Mouse (Mus musculus) forelimb bud, embryonic 11.5 days (tissue): ENCODE data around the gene Eng.

Experiments
- DNase-seq: peaks from one replicate; pipeline ENCODE4 v3.0.0-alpha.2; 2012; ENCODE audit warnings: low read depth, low spot score

Eng gene

DNA sequence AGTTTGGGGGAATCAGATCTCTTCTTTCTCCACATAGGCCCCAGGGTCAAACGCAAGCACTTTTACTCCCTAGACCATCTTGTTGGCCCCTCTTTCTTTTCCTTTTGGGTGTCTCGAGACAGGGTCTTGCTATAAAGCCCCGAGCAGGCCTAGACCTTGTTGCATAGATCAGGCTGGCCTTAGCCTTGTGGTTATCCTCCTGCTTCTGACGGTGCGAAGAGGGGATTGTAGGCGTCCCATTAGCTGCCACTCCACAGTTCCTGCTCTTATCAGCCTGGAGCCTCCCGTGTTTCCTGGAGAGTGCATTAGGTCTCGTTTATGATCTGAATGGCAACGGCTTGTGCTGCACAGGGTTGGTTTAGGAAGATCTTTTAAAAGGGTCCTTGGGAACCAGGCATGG, 2.3 kb upstream of the Eng start:
- DNase-seq = no peak

DNA sequence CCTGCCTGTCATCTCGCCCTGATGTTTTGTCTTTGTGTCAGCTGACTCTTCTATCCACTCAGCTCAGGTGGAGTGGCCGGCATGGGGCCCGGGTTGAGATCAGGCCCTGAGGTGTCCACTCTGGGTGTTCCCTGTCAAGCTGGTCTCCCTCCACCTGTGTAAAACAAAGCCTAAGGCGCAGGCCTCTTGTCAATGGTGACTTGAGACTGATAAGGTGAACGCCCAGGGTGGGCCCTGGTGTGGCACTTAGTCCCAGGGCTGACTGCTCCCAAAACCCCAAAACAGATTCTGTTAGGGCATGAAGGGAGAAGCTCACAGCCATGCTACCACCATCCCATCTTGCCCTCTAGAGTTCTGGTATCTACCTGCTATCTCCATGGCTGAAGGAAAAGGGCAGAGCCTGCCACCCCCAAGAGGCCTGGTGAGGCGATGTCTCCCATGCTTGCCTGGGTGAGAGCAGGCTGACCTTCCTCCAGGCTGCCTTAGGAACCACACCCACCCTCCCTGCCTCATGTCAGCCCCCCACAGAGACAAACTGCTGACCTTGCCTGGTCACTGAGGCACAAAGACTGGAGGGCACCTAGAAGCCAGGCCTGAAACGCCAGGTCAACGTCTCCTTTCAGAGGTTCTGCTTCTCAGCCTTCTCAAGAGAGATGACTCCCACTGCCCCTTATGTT, 1.5 kb upstream of the Eng start:
- no peak for DNase-seq

DNA sequence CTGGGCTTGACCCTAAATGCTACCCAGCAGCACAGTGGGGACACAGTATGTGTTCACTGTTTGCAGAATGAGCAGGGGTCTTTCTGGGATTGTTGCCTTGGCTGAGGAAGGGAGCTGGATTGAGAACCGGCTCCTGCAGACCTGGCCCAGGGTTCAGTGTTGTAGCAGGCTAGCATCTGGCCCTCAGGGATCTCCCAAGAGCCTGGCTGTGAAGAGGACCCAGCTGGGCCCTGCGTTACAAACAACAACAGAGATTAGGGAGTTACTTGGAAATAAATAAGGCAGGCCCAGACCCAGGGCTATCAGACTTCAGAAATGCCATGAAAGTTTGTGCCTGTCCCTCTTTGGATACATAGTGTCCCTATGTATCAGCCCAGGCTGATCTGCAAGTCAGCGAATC, 748 bp upstream of the Eng start:
- DNase-seq = no peak

DNA sequence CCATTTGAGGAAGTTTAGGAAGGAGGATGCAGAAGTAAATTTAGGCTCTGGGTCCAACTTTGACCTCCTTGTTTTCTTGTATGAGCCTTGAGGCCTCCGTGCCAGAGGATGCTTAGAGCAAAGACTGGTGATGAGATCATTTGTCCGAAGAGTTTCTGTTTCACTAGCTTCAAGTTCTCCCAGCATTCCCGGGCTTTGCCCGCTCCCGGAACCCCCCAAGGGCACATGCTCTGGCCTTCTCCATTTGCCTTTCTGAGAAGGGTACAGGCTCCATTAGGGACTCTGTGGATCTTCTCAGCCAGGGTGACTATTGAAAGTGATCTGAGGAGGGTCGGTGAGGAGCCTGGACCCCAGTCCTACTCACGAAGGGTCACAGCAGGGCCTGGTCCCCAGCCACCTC, 971 bp downstream of the Eng start:
- DNase-seq = no peak

DNA sequence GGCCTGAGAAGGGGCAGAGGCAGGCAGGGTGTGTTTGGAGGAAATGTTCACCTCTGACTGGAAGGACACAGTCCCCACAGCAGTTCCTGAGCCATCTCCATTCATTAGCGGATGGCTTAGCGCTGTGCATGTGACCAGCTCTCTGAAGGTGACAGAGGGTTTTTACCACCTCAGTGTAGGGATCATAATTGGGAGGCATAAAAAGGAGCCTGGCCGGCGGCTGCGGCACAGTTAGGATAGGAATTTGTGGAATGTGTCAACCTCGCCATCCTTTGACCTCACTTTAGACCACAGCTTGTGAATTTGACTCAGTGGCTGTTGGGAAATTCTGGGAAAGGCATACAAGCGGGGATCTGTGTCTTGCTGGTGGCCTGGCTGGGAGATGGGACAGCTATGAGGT, 7.4 kb downstream of the Eng start:
- peak; percentile 54 for DNase-seq

DNA sequence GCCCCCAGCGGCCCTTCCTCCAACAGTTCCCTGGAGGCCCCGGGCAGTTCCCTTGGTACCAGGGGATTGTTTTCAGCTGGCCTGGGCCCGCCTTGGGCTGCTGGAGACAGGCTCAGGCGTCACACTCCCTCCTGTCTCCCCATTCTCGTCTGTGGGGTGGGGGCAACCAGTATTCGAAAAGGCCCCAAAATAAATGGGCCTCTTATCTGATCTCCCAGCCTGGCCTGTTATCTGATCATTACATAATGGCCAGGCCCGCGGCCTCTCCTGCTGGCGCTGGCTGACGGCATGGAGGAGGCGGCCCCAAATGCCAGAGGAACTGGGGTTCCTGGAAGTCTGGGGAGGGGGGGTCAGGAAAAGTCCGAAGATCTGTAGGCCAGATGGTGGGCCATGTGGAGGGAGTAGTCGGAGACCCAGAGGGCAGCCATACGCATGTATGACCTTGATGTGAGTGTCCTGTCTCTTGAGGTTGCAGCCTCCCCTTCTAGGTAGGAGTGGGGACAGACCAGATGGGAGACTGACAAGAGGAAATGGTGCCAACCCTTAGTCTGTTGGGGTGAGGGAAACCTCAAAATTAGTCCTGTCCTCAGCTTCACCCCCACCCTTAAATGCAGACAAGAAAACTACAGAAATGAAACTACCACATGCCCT, 8.5 kb downstream of the Eng start:
- no peak for DNase-seq

DNA sequence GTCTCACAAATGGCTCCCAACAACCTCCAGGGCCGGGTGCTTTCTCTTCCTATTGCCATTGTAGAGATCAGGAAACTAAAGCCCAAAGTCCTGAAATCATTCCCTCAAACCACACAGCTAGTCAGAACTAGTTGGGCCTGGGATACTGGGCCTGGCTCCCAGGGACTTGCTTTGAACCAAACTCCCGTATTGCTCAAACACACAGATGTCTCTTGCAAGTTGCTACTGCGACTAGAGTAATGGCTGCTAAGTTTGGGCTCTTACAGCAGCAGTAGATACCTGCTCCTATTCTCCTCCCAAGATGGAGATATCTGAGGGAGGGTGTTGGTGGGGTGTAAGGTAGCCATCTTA, 9.0 kb downstream of the Eng start:
- DNase-seq = no peak

DNA sequence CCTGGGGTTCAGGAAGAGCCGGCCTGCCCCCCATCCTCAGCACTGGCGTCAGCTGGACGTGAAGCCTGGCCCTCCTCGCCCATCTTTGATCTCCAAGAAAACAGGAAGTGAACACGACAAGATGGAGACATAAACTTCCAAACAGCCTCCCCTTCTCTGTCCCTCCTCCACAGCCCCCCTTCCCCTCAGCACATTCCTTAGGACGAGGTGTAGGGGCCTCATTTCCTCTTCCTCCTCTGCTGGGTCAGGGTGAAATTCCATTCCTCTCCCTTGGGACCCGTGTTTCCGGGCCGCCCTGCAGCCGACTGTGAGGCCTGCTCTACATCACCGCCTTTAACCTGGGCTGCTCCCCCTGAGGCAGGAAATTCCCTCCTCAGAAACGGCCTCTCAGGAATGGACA, 9.4 kb downstream of the Eng start:
- DNase-seq = peak; percentile 85

DNA sequence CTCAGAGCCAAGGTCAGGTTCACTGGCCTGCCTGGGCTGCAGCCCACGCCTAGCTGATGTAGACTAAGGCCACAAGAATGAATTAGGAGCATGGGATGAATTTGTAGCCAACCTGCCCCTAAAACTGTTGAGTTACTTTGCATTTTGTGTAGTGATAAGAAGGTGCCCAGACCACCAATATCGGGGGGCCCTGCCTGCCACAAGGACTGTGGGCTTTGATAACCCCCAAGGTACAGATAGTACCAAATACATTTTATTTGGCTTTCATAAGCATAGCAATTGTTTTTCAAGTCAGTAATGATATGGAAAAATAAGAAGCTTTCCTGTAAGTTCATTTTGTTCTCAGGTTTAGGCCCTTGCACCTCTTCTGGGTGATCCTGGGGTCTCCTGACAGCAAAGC, 12.5 kb downstream of the Eng start:
- no peak for DNase-seq

DNA sequence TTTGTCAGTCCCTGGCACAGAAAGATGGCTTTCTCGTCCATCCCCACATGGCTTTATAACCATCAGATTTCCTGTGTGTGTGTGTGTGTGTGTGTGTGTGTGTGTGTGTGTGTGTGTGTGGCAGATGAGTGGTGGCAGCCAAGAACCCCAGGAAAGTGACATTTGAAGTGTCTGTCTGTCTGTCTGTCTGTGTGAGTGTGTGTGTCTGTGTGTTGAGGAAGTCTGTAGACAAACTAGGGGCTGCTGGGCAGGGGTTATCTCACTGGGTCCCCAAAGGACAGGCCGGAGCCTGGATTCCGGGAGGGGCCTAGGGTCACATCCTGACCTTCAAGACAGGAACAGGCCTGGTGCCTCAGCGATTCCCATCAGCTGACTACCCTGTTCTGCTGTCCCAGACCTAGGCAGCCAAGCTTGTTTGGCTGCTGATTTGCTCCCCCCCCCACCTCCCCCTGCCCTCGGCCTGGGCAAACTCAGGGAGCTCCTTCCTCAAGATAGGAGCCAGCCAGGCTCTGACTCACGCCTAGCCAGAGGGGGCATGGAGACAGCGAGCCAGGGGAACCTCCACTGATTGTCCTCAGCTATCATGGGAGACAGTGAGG, 15.2 kb downstream of the Eng start:
- DNase-seq = no peak

DNA sequence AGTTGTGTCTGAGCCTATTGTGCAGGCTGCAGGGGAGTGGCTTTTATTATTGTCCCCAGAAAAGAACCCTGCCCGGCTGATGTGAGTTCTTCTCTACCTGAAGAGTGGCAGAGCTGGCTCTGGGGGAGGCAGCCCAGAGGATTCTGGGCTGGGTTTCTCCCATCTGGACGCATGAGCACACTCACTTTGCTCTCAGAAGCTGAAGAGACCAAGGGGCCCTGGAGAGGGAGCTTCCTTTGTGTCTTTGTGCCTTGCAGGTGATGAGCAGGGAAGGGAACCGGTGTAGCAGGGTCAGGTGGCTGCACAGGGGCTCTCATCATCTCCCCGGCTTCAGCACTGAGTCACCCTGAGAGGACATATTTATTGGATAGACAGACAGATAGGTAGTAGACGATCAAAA, 15.9 kb downstream of the Eng start:
- DNase-seq = no peak

DNA sequence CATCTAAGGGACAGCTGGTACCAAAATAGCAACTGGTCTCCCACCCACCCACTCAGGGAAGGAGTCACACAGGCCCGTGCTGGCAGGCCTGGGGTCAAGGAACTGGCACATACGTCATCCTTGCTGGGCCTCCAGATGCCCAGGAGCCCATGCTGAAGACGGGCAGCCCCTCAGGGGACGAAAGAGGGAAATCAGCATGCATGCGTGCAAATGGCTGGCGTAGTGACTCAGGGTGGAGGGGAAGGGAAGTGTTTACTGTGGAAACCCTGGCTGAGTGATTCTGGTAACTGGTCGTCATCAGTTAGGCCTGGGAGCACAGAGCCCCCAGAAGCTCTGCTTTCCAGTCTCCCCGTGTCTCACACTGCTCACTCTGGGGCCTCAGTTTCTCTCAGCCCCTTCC, 18.9 kb downstream of the Eng start:
- no peak for DNase-seq

DNA sequence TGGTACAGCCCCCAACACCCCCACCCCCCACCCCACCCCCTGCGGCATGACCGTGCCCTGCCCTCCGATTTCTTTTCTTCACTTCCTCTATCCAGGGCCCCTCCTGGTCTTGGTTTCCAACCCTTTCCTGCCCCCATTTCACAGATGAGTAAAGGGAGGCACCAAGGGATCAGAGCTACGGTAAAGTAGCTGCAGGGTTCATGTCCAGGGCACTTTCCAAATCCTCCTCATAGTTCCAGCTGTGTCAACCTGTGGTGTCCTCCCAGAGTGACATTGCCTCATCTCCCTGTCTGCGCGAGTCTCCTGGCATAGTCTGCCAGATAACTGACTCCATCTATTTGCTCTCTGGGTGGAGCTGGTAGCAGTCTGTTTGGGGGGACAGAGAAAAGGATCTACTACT, 19.5 kb downstream of the Eng start:
- DNase-seq = no peak

DNA sequence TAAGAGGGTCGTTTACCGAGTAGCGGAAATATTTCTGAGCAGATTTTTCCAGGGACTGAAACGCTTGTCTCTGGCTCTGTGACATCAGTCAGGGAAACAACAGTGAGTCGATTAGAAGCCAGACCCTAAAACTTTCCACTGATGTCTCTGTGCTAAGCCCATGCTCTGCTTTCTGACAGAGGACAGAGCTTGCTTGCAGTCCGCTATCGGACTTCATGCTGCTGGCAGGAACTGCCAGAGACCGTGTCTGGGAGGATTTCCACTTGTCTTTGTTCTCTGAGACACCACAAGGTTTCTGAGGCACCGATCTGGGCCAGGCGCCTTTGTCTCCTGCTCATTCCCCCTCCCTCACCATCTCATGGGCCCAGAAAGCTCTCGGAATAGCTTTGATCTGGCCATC, 21.4 kb downstream of the Eng start:
- DNase-seq = no peak

DNA sequence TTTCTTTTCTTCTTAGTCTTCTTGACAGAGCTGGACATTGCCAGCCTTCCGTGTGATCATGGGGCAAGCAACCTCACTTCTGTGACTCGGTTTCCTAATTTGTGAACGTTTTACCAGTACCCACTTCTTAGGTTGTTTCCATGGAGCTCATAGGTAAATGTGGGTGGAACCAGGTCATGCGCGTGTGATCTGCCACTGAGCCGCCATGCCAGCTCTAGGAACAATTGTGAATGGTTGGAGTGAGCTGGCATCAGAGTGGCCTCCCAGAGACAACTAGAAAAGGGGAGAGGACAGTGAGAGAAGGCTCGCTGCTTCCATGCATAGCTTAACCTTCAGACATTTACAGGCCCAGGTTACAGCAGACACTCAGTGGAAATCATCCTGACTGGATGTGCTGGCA, 21.8 kb downstream of the Eng start:
- DNase-seq = no peak

DNA sequence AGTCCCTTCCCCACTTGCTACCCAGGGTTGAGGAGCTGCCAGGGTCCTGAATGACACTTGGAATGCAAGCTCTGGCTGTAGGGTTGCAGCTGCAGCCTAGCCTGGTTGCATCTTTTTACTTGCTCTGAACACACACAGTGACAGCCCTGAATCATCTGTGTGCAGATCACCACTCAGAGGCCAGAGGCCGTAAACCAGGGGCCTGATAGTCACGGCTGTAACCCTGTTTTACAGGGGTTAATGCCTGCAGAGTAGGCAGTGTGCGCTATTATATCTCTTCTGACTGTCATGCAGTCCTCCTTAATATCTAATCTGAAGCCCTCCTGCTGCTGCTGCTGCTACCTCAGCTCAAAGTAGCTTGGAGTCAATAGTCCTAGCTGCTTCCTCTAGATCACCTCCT, 23.5 kb downstream of the Eng start:
- DNase-seq = no peak

DNA sequence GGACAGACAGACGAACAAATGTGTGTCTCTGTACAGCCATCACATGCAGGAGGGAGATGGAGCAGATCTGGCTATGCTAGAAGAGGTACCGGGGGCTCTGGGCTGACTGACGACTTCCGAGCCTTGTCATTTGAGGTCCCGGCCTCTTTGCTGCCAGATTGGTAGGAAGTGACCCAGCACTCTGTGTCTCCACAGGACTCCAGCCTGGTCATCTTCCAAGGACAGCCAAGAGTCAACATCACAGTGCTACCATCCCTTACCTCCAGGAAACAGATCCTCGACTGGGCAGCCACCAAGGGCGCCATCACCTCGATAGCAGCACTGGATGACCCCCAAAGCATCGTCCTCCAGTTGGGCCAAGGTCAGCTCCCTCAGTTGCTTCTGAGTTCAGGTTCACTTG, 24.8 kb downstream of the Eng start:
- no peak for DNase-seq

DNA sequence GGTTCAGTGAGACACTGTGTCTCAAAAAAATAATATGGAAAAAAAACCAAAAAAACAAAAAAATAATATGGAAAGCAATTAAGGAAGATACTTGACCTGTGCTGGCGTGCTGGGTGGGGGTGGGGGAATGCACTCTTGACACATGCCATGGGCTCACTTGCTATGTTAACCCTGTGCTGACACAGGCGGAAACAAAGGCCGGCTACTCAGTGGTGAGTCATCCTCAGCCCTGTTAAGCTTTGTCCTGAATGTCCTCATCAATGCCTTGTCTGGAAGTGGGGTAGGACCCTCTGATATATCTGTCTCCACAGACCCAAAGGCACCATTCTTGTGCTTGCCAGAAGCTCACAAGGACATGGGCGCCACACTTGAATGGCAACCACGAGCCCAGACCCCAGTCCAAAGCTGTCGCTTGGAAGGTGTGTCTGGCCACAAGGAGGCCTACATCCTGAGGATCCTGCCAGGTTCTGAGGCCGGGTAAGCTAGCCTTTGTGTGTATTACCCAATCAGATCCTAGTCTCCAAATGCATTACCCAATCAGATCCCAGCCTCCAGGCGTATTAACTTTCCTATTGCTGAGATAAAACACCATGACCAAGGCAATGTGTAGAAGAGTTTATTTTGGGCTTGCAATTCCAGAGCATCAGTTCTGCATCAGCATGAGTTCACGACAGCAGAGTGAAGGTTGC, 25.7 kb downstream of the Eng start:
- DNase-seq = no peak

DNA sequence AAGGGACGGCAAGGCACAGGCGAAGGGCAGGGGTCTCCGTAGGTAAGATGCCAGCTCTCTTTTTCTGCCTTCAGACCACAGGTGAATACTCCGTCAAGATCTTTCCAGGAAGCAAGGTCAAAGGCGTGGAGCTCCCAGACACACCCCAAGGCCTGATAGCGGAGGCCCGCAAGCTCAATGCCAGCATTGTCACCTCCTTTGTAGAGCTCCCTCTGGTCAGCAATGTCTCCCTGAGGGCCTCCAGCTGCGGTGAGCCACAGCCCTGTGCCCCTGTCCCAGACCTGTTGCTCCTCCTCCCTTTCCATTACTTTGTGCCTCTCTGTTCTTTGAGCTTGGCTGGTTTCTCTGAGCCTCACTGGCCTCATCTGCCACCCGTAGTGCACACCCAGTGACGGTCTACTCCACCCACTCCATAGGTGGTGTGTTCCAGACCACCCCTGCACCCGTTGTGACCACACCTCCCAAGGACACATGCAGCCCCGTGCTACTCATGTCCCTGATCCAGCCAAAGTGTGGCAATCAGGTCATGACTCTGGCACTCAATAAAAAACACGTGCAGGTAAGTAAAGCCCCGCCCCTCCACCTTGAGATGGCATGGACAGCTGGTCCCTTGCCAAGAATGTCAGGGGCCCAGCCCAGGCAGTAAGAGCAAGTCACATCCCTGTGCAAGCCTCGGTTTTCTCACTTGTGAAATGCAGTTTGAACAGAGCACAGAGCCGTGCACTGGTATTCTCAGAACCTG, 27.0 kb downstream of the Eng start:
- DNase-seq = no peak

DNA sequence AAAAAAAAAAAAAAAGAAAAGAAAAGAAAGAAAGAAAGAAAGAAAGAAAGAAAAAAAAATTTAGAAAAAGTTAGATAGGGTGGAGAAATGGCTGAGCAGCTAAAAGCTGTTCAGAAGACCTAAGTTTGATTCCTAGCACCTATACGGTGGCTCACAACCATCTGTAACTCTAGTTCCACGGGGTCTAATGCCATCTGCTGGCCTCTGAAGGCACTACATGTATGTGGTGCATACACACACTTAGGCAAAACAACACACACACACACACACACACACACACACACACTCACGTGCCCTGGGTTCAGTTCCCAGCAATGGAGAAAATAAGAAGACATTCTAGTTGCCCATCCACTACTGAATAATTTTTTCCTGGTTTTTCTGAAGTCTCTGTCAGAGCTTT, 30.4 kb downstream of the Eng start:
- DNase-seq = no peak

DNA sequence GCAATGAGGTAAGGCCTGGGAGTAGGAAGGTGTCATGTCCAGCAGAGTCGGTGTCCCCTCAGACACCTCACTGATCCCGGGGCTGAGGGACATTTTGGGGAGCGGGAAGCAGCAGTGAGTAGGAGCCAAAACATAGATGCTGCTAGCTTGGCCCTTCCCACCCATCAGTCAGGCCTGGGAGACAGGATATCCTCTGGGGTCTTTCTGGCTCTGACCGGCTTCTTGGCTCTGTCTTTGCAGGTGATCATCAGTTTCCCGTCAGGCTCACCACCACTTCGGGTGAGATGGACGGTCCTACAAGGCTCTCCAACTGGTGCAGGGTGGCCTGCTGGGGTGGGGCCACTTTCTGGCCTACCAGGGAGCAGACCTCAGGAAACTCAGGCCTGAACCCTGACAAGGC, 31.3 kb downstream of the Eng start:
- DNase-seq = no peak

DNA sequence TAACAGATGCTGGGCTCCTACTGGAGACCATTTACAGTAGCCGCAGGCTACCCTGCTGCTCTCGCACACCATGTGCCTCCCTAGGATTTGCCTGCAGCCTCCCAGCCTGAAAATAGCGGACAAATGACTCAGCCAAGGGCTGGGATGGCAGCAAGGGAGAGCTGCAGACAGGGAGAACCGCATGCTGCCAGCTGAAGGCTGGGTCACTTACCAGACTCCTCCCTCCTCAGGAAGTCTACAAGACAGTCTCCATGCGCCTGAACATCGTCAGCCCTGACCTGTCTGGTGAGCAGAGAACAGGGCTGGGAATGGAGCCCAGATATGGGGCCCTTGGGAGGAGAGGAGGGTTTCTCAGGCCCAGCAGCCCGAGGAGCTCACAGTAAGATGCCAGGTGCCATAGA, 33.7 kb downstream of the Eng start:
- no peak for DNase-seq
